Mouse (Mus musculus) lung, postnatal 10 days (tissue): Measurements from ENCODE around the gene Pik3r3.
"Not testable (repeated sequence)": the region's sequence is repeated elsewhere in the genome, so short reads cannot be mapped to it uniquely, and the experiment has no call there.

Source experiments
- DNase-seq: peaks from one replicate; pipeline ENCODE4 v3.0.0; 2021

Gene Pik3r3

GRCm38 (mm10) chr4:116221140-116221851 is at the start of gene Pik3r3:
TSS of gene Pik3r3 (plus strand) at chr4:116221618.
- DNase-seq = peak; percentile 99

- no peak for DNase-seq
Observed at GRCm38 (mm10) chr4:116173072-116173471, 48.3 kb upstream of the Pik3r3 start, which contains the start of the genes 1700042G07Rik and Gm49337. TSS of gene 1700042G07Rik (plus strand) at chr4:116173372. TSS of gene Gm49337 (plus strand) at chr4:116173384.

GRCm38 (mm10) chr4:116173752-116174151 is 47.7 kb upstream of the Pik3r3 start:
- no peak for DNase-seq

GRCm38 (mm10) chr4:116174466-116175116 is 46.8 kb upstream of the Pik3r3 start:
- DNase-seq = peak; percentile 73

- no peak for DNase-seq
Observed at GRCm38 (mm10) chr4:116175136-116175535, 46.3 kb upstream of the Pik3r3 start.

- DNase-seq = peak; percentile 37
Observed at GRCm38 (mm10) chr4:116175711-116176542, 45.5 kb upstream of the Pik3r3 start.

GRCm38 (mm10) chr4:116176543-116176988 is 44.9 kb upstream of the Pik3r3 start:
- DNase-seq = peak; percentile 92

- peak; percentile 91 for DNase-seq
Observed at GRCm38 (mm10) chr4:116177140-116177539, 44.3 kb upstream of the Pik3r3 start.

GRCm38 (mm10) chr4:116182079-116182478 is 39.3 kb upstream of the Pik3r3 start:
- DNase-seq = no peak

- DNase-seq = peak; percentile 66
Observed at GRCm38 (mm10) chr4:116182745-116183144, 38.7 kb upstream of the Pik3r3 start.

- DNase-seq = no peak
Observed at GRCm38 (mm10) chr4:116185083-116185482, 36.3 kb upstream of the Pik3r3 start.

- DNase-seq = peak; percentile 36
Observed at GRCm38 (mm10) chr4:116192286-116192835, 29.1 kb upstream of the Pik3r3 start.

- DNase-seq = no peak
Observed at GRCm38 (mm10) chr4:116193583-116194383, 27.6 kb upstream of the Pik3r3 start.

GRCm38 (mm10) chr4:116198422-116198821 is 23.0 kb upstream of the Pik3r3 start:
- no peak for DNase-seq

- DNase-seq = no peak
Observed at GRCm38 (mm10) chr4:116204422-116204821, 17.0 kb upstream of the Pik3r3 start.

GRCm38 (mm10) chr4:116206531-116206930 is 14.9 kb upstream of the Pik3r3 start:
- no peak for DNase-seq

GRCm38 (mm10) chr4:116208891-116209290 is 12.5 kb upstream of the Pik3r3 start:
- DNase-seq = no peak

- DNase-seq = no peak
Observed at GRCm38 (mm10) chr4:116215895-116216605, 5.4 kb upstream of the Pik3r3 start.

- peak; percentile 16 for DNase-seq
Observed at GRCm38 (mm10) chr4:116217046-116217445, 4.4 kb upstream of the Pik3r3 start.

GRCm38 (mm10) chr4:116217661-116218060 is 3.8 kb upstream of the Pik3r3 start:
- DNase-seq = not testable (repeated sequence)

GRCm38 (mm10) chr4:116219056-116219455 is 2.4 kb upstream of the Pik3r3 start:
- DNase-seq = no peak
